Mouse (Mus musculus) lung, postnatal 0 days (tissue): ENCODE data around the gene Setd2. TPM values are rescaled to one million over a fixed set of nuclear protein-coding genes. Genes with fewer than 3 reads are reported as not detected.

Source experiments
- ATAC-seq: fragments of 200-750 bp; cut with Nextera tagmentation; 2 replicates; pipeline ENCODE4 v1.8.0; 2017; ENCODE audit warnings: moderate library complexity
- DNase-seq: peaks from one replicate; pipeline ENCODE4 v3.0.0-alpha.2; 2016; ENCODE audit warnings: low spot score
- H3K27ac ChIP-seq: fragments of 300-500 bp; sonication (generic); 2 replicates; pipeline ENCODE4 v1.5.1; 2014; ENCODE audit warnings: antibody characterized with exemption, mild to moderate bottlenecking, low read length, mixed read lengths
- H3K27me3 ChIP-seq: fragments of 300-500 bp; sonication (generic); replicated peaks from 2 replicates; pipeline ENCODE4 v1.6.1; 2014; ENCODE audit warnings: low read length, mixed read lengths; ENCODE audit not compliant: insufficient read depth
- H3K36me3 ChIP-seq: fragments of 300-500 bp; sonication (generic); 2 replicates; pipeline ENCODE4 v1.6.1; 2014; ENCODE audit warnings: low read length, mixed read lengths; ENCODE audit not compliant: insufficient read depth
- H3K4me1 ChIP-seq: fragments of 300-500 bp; sonication (generic); 2 replicates; pipeline ENCODE4 v1.6.1; 2014; ENCODE audit warnings: antibody characterized with exemption, low read depth, low read length, mixed read lengths; ENCODE audit not compliant: insufficient read depth
- H3K4me2 ChIP-seq: fragments of 300-500 bp; sonication (generic); replicated peaks from 2 replicates; pipeline ENCODE4 v1.6.1; 2014; ENCODE audit warnings: low read depth, mild to moderate bottlenecking, low read length, moderate library complexity, mixed read lengths
- H3K4me3 ChIP-seq: fragments of 300-500 bp; sonication (generic); 2 replicates; pipeline ENCODE4 v1.5.1; 2014; ENCODE audit warnings: low read depth, low read length
- H3K9ac ChIP-seq: fragments of 300-500 bp; sonication (generic); replicated peaks from 2 replicates; pipeline ENCODE4 v1.6.1; 2014; ENCODE audit warnings: low read depth, mild to moderate bottlenecking
- H3K9me3 ChIP-seq: fragments of 300-500 bp; sonication (generic); 2 replicates; pipeline ENCODE4 v1.6.1; 2016; ENCODE audit warnings: low read length, mixed read lengths
- CTCF ChIP-seq: IDR thresholded peaks from 2 replicates; pipeline ENCODE4 v1.5.1; 2016; ENCODE audit warnings: antibody characterized with exemption, mild to moderate bottlenecking
- EP300 ChIP-seq: IDR thresholded peaks from 2 replicates; pipeline ENCODE4 v1.6.1; 2016; ENCODE audit warnings: antibody characterized with exemption, mild to moderate bottlenecking, control low read depth
- WGBS: fragments of 180-500 bp; shearing (Covaris S2); extraction: QIAGEN DNeasy Blood & Tissue Kit; methylation state at CpG from one replicate; pipeline ENCODE4 v1.1.7; 2014; 5-methylcytosine and 5-hydroxymethylcytosine counted together
- polyA plus RNA-seq: library from polyadenylated mRNA; unstranded; fragments of >200 nt; fragmentation: Nextera tagmentation; extraction: Ambion mirVana; gene quantifications from 2 replicates; pipeline ENCODE4 v1.2.1, GENCODE M21; 2015

Gene Setd2
- polyA plus RNA-seq, 1 experiment from 2014 or later = 22.0 TPM

- no peaks in the 10 kb centered on the region for H3K9me3 ChIP-seq
- ATAC-seq (no peak), DNase-seq (peak; percentile 35)
- H3K36me3 ChIP-seq = no peaks in the 10 kb centered on the region
- H3K27ac ChIP-seq = peak overlapping the region; percentile 100
- H3K27me3 ChIP-seq = no peaks in the 10 kb centered on the region
- peak overlapping the region; percentile 68 for H3K4me2 ChIP-seq
- H3K9ac ChIP-seq = no peak overlapping the region; the same call in 1 of the 2 replicates
- TF ChIP-seq EP300 = no peak
- no peak for TF ChIP-seq CTCF
- peak overlapping the region; percentile 98 for H3K4me3 ChIP-seq
- H3K4me1 ChIP-seq = peaks cover 18% of the 10 kb centered on the region; the same call in 1 of the 2 replicates
- 23% methylated on average over 6 of the region's 6 CpGs for WGBS
Observed at GRCm38 (mm10) chr9:110531151-110531791, 1.1 kb upstream of the Setd2 start.

- Histone ChIP-seq H3K4me3 (peak overlapping the region; percentile 98), H3K9ac (peak overlapping the region; percentile 98), H3K9me3 (no peaks in the 10 kb centered on the region), H3K27me3 (no peaks in the 10 kb centered on the region), H3K27ac (peak overlapping the region; percentile 100), H3K4me2 (peak overlapping the region; percentile 68), H3K4me1 (peaks cover 18% of the 10 kb centered on the region; the same call in 1 of the 2 replicates), H3K36me3 (no peaks in the 10 kb centered on the region)
- peak; percentile 98 for ATAC-seq
- TF ChIP-seq CTCF (peak; percentile 93), EP300 (no peak)
- 2% methylated on average over 35 of the region's 53 CpGs for whole genome bisulfite sequencing
- DNase-seq = peak; percentile 98
Observed at GRCm38 (mm10) chr9:110531914-110532489, 395 bp upstream of the Setd2 start.

- peak overlapping the region; percentile 98 for H3K4me3 ChIP-seq
- TF ChIP-seq CTCF = no peak
- TF ChIP-seq EP300 = no peak
- H3K4me2 ChIP-seq = peak overlapping the region; percentile 68
- peak overlapping the region; percentile 100 for H3K27ac ChIP-seq
- 14% methylated on average over 5 of the region's 5 CpGs for WGBS
- no peak for DNase-seq
- no peaks in the 10 kb centered on the region for H3K36me3 ChIP-seq
- peaks cover 18% of the 10 kb centered on the region; the same call in 1 of the 2 replicates for H3K4me1 ChIP-seq
- peak overlapping the region; percentile 98 for H3K9ac ChIP-seq
- H3K9me3 ChIP-seq = no peaks in the 10 kb centered on the region
- ATAC-seq = no peak
- H3K27me3 ChIP-seq = no peaks in the 10 kb centered on the region
Observed at GRCm38 (mm10) chr9:110533645-110534044, 1.2 kb downstream of the Setd2 start.

GRCm38 (mm10) chr9:110535114-110535513, 2.7 kb downstream of the Setd2 start:
- Histone ChIP-seq H3K27me3 (no peaks in the 10 kb centered on the region), H3K27ac (no peak overlapping the region), H3K4me3 (no peak overlapping the region), H3K4me1 (peaks cover 18% of the 10 kb centered on the region; the same call in 1 of the 2 replicates), H3K4me2 (no peak overlapping the region), H3K36me3 (no peaks in the 10 kb centered on the region), H3K9me3 (no peaks in the 10 kb centered on the region), H3K9ac (no peak overlapping the region)
- ATAC-seq (no peak), DNase-seq (no peak)
- TF ChIP-seq CTCF (no peak), EP300 (no peak)
- 57% methylated on average over 2 of the region's 2 CpGs for WGBS

- Histone ChIP-seq H3K27ac (no peak overlapping the region), H3K4me3 (no peak overlapping the region), H3K9me3 (no peaks in the 10 kb centered on the region), H3K27me3 (no peaks in the 10 kb centered on the region), H3K4me2 (no peak overlapping the region), H3K36me3 (no peaks in the 10 kb centered on the region), H3K9ac (no peak overlapping the region), H3K4me1 (peaks cover 16% of the 10 kb centered on the region; the same call in 1 of the 2 replicates)
- 81% methylated on average over 2 of the region's 2 CpGs for WGBS
- ATAC-seq = no peak
- no peak for DNase-seq
- no peak for TF ChIP-seq CTCF
- TF ChIP-seq EP300 = no peak
Observed at GRCm38 (mm10) chr9:110536636-110537035, 4.2 kb downstream of the Setd2 start.

- Histone ChIP-seq H3K9me3 (no peaks in the 10 kb centered on the region), H3K27me3 (no peaks in the 10 kb centered on the region), H3K4me1 (peaks cover 15% of the 10 kb centered on the region; the same call in 1 of the 2 replicates), H3K4me2 (no peak overlapping the region), H3K36me3 (no peaks in the 10 kb centered on the region), H3K4me3 (no peak overlapping the region), H3K9ac (no peak overlapping the region), H3K27ac (no peak overlapping the region)
- peak; percentile 20 for DNase-seq
- TF ChIP-seq EP300 (no peak), CTCF (no peak)
- no peak for ATAC-seq
Observed at GRCm38 (mm10) chr9:110538511-110538910, 6.1 kb downstream of the Setd2 start.
